Mouse (Mus musculus): Measurements from ENCODE around the gene Armh3.

Armh3 gene

DNA sequence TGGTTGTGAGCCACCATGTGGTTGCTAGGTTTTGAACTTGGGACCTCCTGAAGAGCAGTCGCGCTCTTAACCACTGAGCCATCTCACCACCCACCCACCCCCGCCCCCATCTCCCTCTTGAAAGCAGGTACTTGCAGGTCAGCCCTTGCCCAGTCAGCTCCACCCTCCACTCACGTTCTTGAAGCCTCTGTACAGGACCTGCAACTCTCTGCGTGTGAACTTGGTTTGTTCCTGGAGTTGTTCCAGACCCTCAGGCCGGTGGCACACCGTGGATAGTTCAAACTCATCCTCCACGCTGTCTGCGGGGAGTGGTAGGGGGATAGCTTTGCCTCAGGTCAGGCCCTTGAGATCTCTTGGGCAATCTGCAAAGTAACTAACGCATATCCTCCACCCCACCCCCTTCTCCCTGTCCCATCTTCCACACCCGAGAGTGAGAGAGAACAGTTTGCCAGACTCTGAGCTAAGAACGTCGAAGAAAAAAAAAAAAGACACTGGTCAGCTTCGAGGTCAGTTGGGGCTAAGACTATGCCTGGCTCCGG lies 202.8 kb downstream of the Armh3 start:
- intact Hi-C loops (cut with DNase I), result no loop called here

DNA sequence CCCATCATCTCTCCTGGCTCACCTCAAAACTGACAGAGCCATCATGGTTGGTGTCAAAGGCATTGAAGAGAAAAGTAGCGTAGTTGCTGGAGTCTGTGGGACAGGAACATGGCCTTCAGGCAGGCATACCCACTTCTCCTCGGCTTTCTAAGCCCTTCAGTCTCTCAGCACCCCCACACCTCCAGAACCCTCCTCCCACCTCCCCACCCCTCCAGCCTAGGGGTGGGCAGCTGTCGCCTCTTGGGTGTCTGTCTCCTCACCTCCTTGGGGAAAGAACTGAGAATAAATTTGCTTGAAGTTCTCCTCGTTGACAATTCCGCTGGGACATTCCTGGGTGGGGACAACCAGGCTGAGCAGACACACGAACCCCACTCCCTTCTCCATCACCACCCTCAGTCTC lies 203.6 kb downstream of the Armh3 start:
- intact Hi-C loops (cut with DNase I), result no loop called here

DNA sequence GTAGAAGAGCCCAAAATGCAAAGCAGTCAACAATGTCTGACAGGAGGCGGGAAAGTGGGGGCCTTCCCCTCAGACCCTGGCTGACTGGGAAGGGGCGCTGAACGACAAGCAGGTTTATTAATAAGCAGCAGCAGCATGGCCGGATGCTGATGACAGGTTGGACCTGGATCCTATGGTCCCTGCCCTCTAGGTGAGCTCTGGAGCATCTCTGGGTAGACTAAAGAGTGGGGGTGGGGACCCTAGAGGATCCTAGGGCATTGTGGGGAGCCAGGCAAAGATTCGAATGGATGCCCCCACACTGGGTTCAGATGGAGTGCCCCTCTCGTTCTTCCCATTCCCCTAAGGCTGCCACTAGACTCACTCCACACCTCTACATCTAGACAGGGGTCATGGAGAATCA lies 205.9 kb downstream of the Armh3 start:
- intact Hi-C loops (cut with DNase I), result no loop called here

DNA sequence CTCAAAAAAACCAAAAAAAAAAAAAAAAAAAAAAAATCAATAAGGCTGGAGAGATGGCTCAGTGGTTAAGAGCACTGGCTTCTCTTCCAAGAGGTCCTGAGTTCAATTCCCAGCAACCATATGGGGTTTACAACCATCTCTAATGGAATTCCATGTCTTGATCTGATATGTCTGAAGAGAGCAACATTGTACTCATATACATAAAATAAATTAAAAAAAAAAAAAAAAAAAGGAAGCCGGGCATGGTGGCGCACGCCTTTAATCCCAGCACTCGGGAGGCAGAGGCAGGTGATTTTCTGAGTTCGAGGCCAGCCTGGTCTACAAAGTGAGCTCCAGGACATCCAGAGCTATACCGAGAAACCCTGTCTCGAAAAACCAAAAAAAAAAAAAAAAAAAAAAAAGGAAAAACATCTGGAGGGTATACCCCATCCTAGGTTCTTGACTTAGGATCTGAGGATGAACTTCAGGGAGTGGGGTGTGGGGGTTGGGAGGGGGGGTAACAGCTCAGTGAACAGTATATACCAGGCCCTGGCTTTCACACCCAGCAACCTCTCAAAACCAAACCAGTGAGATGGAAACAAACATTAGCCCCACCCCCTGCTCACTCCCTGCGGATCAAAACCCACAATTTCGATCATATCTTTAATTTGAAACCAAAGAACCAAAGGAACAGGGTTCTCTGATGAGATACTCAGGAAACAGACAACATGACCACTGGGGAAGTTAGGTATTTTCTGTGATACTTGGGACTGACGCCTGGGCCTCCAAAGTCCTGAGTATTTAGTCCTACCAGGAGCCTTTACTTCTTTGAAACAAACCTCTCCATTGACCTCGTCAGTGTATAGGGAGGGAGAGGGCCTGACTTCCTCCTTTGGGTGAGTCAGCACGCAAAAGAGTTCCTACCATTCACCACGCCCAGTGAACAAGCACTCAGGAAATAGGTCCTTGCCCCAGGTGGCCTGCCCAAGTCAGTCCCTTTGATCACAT lies 208.1 kb downstream of the Armh3 start:
- intact Hi-C loops (cut with DNase I), result no loop called here

DNA sequence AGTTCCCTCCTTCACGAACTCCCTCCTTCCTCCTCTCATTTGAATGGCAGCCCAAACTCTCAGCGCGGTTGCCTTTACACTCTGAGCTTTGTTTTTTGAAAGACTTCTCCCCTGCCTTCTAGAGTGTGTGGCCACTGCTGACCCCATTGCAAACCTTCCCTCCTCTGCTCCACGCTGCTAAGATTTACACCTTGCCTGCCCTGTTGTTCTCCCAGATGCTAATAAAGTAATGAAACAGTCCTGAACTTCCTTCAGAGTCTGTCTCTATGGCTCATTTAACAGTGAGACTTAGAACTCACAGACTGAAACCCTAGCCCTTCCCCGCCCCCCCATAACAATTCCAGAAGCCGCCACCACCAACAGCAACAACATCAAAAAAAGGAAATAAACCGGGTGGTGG lies 208.9 kb downstream of the Armh3 start:
- intact Hi-C loops (cut with DNase I), result no loop called here

DNA sequence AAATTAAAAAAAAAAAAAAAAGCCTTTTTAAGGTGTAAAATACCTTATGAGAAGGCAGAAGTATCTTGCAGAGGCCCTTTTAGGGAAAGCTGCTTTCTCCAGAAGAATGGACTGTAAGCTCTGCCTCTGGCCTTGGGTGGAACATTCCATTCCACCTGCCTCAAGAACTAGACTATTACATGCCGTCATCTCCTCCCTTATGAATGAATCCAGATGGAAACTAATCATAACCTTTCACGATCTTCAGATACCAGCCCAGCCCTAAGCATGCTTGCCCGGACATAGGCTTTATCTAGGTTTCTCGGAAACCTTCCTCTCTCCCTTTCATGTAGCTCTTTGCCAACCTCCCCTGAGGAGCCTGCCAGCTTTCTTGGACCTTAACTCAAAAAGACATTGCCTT lies 210.0 kb downstream of the Armh3 start:
- intact Hi-C loops (cut with DNase I), result no loop called here

DNA sequence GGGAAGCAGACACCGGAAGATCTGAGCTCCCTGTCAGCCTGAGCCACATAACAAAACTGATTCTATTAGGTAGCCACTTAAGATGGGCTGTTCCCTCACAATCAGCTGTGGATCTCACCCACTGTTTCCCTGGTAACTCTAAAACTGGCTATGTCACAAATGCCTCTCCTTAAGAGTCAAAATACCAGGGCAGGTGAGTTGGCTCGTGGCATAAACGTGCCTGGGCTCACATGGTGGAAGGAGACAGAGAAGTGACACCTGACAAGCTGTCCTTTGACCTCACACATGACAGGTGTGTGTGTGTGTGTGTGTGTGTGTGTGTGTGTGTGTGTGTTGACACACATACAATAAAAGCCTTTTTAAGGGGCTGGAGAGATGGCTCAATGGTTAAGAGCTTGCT lies 210.8 kb downstream of the Armh3 start:
- intact Hi-C loops (cut with DNase I), result no loop called here

DNA sequence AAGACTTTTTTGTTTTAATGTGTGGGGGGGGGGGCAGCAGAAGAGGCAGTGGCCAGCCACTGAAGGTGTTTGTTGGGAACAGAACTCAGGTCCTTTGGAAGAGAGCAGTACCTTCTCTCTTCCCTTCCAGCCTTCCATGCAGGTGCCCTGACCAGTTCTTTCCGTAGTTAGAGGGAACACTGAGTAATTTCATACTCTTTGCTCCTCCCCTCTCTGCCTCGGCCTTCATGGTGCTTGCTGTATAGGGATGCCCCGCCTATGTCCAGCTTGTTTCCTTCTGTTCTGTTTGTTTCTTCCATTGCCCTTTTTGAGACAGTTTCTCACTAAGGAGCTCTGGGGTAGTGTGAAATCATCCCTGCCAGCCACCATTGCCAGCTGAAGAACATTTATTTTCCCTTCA lies 212.8 kb downstream of the Armh3 start:
- intact Hi-C loops (cut with DNase I), result no loop called here

DNA sequence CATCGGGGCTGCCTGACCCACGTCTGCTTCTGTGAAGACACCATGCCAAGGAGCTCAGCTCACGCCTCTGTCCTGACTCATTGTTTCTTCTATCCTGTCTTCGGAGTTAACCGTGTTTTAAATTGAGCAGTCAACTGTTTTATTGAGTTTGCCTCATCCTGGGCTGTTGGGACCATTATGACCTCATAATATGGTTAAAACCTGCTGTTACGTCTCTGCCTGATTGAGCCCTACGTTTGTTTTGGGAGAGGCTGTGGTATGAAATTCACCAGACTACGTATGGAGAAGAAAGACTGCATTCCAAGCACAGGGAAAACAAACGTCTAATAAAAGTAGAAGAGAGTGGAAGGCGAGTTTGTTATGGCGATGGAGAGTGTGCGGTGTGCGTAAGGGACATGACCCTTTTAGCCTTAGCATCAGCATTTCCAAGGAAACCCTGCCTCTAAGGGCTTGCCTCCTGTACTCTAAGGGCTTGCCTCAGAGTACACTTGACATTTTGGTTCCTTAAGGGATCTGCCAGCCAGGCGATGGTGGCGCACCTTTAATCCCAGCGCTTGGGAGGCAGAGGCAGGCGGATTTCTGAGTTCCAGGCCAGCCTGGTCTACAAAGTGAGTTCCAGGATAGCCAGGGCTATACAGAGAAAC lies 214.2 kb downstream of the Armh3 start:
- intact Hi-C loops (cut with DNase I), result no loop called here

DNA sequence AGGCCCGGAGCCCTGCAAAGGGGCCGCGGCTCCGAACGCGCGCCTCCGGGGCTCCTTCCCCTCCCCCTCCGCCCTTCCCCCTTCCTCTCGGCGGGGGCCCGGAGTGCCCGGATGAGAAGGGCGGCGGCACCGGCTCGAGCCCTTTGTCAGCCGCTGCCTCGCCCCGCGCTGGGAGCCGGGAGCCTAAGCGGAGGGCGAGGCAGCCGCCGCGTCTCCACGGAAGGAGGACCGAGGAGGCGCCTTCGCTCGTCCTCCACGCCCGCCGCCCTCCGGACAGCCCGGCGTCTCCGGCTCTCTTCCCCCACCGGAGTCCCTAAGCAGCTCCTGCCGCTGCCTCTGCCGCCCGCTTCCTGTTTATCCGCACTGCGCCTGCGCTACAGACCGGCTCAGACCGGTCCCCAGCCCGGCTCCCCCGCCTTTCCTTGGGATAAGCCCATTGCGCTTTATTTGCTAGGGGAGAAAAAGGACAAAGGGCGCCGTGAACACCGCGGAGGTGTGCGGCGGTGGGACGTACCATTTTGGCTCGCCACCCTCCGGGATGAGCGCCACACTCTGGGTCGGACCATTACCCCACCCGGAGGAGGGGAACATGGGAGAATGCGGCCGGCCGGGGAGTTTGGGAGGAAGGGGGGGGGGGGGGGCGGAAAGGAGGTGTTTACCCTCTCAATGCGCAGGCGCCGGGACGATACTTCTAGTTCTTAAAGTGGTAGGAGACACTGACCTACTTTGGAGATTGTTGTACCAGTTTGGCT lies 214.9 kb downstream of the Armh3 start, which contains the start of gene Mgea5:
Gene Mgea5, minus strand, starts transcription at position 657 of the 752 bp plus-strand sequence.
- intact Hi-C loops (cut with DNase I), result no loop called here

DNA sequence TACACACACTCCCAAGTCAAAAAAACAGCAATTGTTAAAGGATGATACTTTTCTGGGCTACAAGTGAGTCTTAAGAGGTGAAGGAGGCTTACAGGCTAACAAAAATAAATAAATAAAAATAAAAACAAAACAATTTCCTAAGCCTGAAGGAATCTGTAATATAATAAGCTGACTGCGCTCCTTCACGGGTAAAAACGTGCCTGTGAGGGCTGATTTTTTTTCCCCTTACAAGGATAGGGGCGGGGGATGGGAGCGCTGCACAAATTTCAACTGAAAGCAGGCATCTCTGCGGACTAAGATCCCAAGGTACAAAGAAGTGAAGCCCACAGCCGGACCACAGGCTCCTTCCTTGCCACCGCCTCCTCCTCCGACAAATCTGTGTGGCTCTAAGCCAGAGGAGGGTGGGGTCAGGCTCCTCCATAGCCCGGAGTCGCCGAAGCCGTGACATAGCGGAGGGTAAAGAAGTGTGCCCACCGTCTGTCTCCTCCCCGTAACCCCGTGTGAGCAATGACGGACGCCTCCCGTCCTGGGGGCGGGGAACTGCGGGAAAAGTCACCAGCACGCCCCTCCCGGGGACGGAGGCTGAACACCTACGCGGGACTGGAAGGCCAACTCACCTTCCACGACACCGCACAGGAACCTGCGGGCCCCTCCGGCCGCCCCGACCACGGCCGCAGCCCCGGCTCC lies 215.8 kb downstream of the Armh3 start:
- intact Hi-C loops (cut with DNase I), result no loop called here

DNA sequence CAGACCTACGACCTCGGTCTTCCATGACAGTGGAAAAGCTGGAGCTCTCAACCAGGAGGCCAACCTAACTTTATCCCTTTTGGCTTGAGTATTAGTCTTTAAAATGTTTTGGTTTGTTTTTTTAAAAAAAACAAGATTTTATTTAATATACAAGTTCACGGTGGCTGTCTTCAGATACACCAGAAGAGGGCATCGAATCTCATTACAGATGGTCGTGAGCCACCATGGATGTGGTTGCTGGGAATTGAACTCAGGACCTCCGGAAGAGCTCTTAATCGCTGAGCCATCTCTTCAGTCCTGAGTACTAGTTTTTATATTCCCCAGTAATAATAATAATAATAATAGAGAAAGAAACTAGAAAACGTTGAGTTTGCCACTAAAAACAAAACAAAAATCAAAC lies 216.6 kb downstream of the Armh3 start:
- intact Hi-C loops (cut with DNase I), result no loop called here

DNA sequence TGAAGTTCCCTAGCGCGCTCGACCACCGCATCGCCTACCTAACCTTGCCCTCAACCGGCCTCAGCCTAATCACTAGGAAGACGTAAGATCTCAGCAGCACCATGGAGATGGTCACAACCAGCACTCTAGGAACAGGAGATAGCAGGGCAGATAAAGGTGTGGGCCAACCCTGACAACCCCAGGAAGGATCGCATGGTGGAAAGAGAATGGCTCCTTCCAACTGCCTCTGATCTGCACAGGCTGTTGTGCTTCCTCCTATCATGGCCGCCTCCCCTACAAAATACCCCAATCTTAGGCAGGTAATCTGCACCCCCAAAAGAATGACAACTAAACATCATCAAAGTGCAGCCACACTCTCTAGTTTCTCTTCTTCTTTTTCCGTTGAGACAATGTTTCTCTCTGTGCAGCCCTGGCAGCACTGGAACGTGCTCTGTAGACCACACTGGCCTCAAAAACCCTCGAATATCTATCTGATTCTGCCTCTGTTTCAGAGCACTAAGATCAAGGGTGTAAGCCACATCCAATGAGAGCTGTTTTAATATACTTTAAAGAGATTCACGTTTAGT lies 217.9 kb downstream of the Armh3 start:
- intact Hi-C loops (cut with DNase I), result no loop called here

DNA sequence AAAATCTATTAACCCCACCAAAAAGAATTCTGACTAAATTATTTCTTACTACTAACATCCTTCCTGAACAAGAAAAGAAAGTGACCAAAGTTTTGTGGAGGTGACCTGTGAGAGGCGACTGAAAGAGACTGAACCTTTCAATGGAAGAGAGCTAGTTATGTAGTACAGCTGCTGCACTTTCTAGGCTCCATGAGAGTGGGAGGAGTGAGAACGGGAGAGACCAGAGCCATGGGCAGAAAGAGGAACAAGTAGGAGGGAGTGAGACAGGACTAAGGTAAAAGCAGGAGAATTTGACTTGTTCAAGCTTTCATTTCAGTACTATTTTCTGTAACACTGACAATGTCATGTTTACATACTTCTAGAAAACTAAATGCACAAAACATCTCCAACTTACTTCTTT lies 222.8 kb downstream of the Armh3 start:
- intact Hi-C loops (cut with DNase I), result no loop called here

DNA sequence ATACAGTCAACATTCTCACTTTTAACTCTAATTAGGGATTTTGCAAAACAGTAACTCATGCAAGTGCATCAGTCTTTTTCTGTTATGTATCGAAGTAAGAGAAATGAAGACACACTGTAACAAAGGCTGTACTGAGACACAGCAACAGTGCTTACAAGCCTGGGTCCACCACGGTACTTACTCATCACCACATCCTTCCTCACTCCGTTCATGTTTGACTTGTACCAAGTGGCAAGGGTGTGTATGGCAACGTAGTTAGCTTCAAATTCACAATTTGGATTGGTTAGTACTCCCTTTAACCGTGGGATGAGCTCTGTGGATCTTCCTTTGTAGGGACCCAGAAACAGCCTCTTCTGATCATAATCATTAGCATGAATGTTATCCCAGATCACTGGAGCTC lies 226.8 kb downstream of the Armh3 start:
- intact Hi-C loops (cut with DNase I), result no loop called here
